Mouse (Mus musculus) forebrain, embryonic 11.5 days (tissue): ENCODE measurements around the gene Zscan26. TPM values are rescaled to one million over a fixed set of nuclear protein-coding genes. Genes with fewer than 3 reads are reported as not detected.
A peak's percentile ranks its signal among the peaks of the same experiment; 100 is the strongest.

Source experiments
- ATAC-seq: fragments of 200-750 bp; cut with Nextera tagmentation; replicated peaks from 2 replicates; pipeline ENCODE4 v1.8.0; 2017; ENCODE audit warnings: moderate TSS enrichment; ENCODE audit not compliant: low FRiP score
- DNase-seq: peaks from one replicate; pipeline ENCODE4 v3.0.0-alpha.2; 2017; ENCODE audit warnings: low spot score
- H3K27ac ChIP-seq: fragments of 300-500 bp; sonication (generic); 2 replicates; pipeline ENCODE4 v1.5.1; 2014; ENCODE audit warnings: low read depth, low read length
- H3K27me3 ChIP-seq: fragments of 300-500 bp; sonication (generic); 2 replicates; pipeline ENCODE4 v1.6.1; 2014; ENCODE audit warnings: mild to moderate bottlenecking, low read length, mixed read lengths; ENCODE audit not compliant: control insufficient read depth, insufficient read depth
- H3K36me3 ChIP-seq: fragments of 300-500 bp; sonication (generic); 2 replicates; pipeline ENCODE4 v1.6.1; 2014; ENCODE audit warnings: mild to moderate bottlenecking, low read length, moderate library complexity, mixed read lengths; ENCODE audit not compliant: control insufficient read depth, insufficient read depth
- H3K4me1 ChIP-seq: fragments of 300-500 bp; sonication (generic); replicated peaks from 2 replicates; pipeline ENCODE4 v1.6.1; 2014; ENCODE audit warnings: low read length, mixed read lengths; ENCODE audit not compliant: control insufficient read depth, insufficient read depth
- H3K4me2 ChIP-seq: fragments of 300-500 bp; sonication (generic); 2 replicates; pipeline ENCODE4 v1.6.1; 2014; ENCODE audit warnings: low read depth, mild to moderate bottlenecking, low read length, moderate library complexity, mixed read lengths; ENCODE audit not compliant: severe bottlenecking
- H3K4me3 ChIP-seq: fragments of 300-500 bp; sonication (generic); 2 replicates; pipeline ENCODE4 v1.5.1; 2014; ENCODE audit warnings: low read depth, low read length
- H3K9ac ChIP-seq: fragments of 300-500 bp; sonication (generic); 2 replicates; pipeline ENCODE4 v1.6.1; 2014; ENCODE audit warnings: low read length
- H3K9me3 ChIP-seq: fragments of 300-500 bp; sonication (generic); 2 replicates; pipeline ENCODE4 v1.6.1; 2016; ENCODE audit warnings: low read length, mixed read lengths; ENCODE audit not compliant: control insufficient read depth
- WGBS: fragments of 180-500 bp; shearing (Covaris S2); extraction: QIAGEN DNeasy Blood & Tissue Kit; methylation state at CpG from one replicate; pipeline ENCODE4 v1.1.7; 2014; 5-methylcytosine and 5-hydroxymethylcytosine counted together
- polyA plus RNA-seq: library from polyadenylated mRNA; unstranded; fragments of >200 nt; fragmentation: Nextera tagmentation; extraction: Ambion mirVana; gene quantifications from 2 replicates; pipeline ENCODE4 v1.2.1, GENCODE M21; 2014

Gene Zscan26
- polyA plus RNA-seq, 1 experiment from 2014 or later: 22.2 TPM

- 93% methylated on average over 9 of the region's 9 CpGs for WGBS
- DNase-seq (no peak), ATAC-seq (no peak)
- H3K36me3 ChIP-seq: no peaks in the 10 kb centered on the region; the same call in 1 of the 2 replicates
- H3K4me3 ChIP-seq: no peak overlapping the region
- no peak overlapping the region for H3K9ac ChIP-seq
- H3K27ac ChIP-seq: no peak overlapping the region
- no peaks in the 10 kb centered on the region for H3K9me3 ChIP-seq
- H3K4me1 ChIP-seq: no peaks in the 10 kb centered on the region
- H3K4me2 ChIP-seq: no peak overlapping the region
- no peaks in the 10 kb centered on the region for H3K27me3 ChIP-seq
These were observed 6.7 kb downstream of the Zscan26 start for GRCm38 (mm10) chr13:21446796-21447195.

- H3K4me2 ChIP-seq: peak overlapping the region; percentile 66
- ATAC-seq (peak; percentile 55), DNase-seq (no peak)
- WGBS: 12% methylated on average over 10 of the region's 10 CpGs
- peak overlapping the region; percentile 43 for H3K4me3 ChIP-seq
- H3K27me3 ChIP-seq: no peaks in the 10 kb centered on the region
- H3K9me3 ChIP-seq: no peaks in the 10 kb centered on the region
- H3K9ac ChIP-seq: peak overlapping the region; percentile 68
- H3K4me1 ChIP-seq: no peaks in the 10 kb centered on the region
- H3K27ac ChIP-seq: no peak overlapping the region
- H3K36me3 ChIP-seq: no peaks in the 10 kb centered on the region; the same call in 1 of the 2 replicates
These were observed 12.3 kb downstream of the Zscan26 start for GRCm38 (mm10) chr13:21441207-21441572.

GRCm38 (mm10) chr13:21440503-21441206, 12.9 kb downstream of the Zscan26 start, which contains the start of gene Pgbd1:
Pgbd1 (minus strand) TSS chr13:21441058.
- peak; percentile 93 for ATAC-seq

GRCm38 (mm10) chr13:21435476-21435875, 18.1 kb downstream of the Zscan26 start:
- Histone ChIP-seq H3K9ac (no peak overlapping the region), H3K27ac (no peak overlapping the region), H3K36me3 (no peaks in the 10 kb centered on the region), H3K9me3 (no peaks in the 10 kb centered on the region), H3K4me1 (no peaks in the 10 kb centered on the region), H3K4me2 (no peak overlapping the region), H3K4me3 (no peak overlapping the region), H3K27me3 (no peaks in the 10 kb centered on the region)
- DNase-seq (no peak), ATAC-seq (no peak)
- 84% methylated on average over 4 of the region's 4 CpGs for WGBS

More at GRCm38 (mm10) chr13:21440503-21441206, 12.9 kb downstream of the Zscan26 start, which contains the start of gene Pgbd1:
- H3K4me1 ChIP-seq: no peaks in the 10 kb centered on the region
- no peak within 1 kb of the TSS for H3K27ac ChIP-seq
- no peaks in the 10 kb centered on the region for H3K27me3 ChIP-seq
- H3K36me3 ChIP-seq: no peaks in the 10 kb centered on the region; the same call in 1 of the 2 replicates
- H3K4me3 ChIP-seq: peak within 1 kb of the TSS; percentile 43
- peak within 1 kb of the TSS; percentile 68 for H3K9ac ChIP-seq
- DNase-seq: peak; percentile 86
- H3K4me2 ChIP-seq: peak within 1 kb of the TSS; percentile 66
- no peaks in the 10 kb centered on the region for H3K9me3 ChIP-seq
- WGBS: under 1% methylated on average over 32 of the region's 32 CpGs

GRCm38 (mm10) chr13:21427631-21428030, 25.9 kb downstream of the Zscan26 start:
- no peak overlapping the region for H3K4me2 ChIP-seq
- H3K4me1 ChIP-seq: no peaks in the 10 kb centered on the region
- H3K27ac ChIP-seq: no peak overlapping the region
- DNase-seq (no peak), ATAC-seq (no peak)
- H3K9ac ChIP-seq: no peak overlapping the region
- H3K36me3 ChIP-seq: no peaks in the 10 kb centered on the region
- no peaks in the 10 kb centered on the region for H3K27me3 ChIP-seq
- H3K9me3 ChIP-seq: no peaks in the 10 kb centered on the region
- no peak overlapping the region for H3K4me3 ChIP-seq
- WGBS: 97% methylated on average over 1 of the region's 1 CpGs

- no peak overlapping the region for H3K4me2 ChIP-seq
- DNase-seq: no peak
These were observed 30.2 kb downstream of the Zscan26 start for GRCm38 (mm10) chr13:21423301-21423700.

GRCm38 (mm10) chr13:21418865-21419264, 34.7 kb downstream of the Zscan26 start:
- H3K27ac ChIP-seq: no peak overlapping the region
- 68% methylated on average over 6 of the region's 6 CpGs for WGBS
- H3K9me3 ChIP-seq: no peaks in the 10 kb centered on the region
- no peak overlapping the region for H3K9ac ChIP-seq
- ATAC-seq (no peak), DNase-seq (no peak)
- no peak overlapping the region for H3K4me2 ChIP-seq
- H3K36me3 ChIP-seq: no peaks in the 10 kb centered on the region
- H3K4me3 ChIP-seq: no peak overlapping the region
- no peaks in the 10 kb centered on the region for H3K4me1 ChIP-seq
- H3K27me3 ChIP-seq: no peaks in the 10 kb centered on the region

More at GRCm38 (mm10) chr13:21423301-21423700, 30.2 kb downstream of the Zscan26 start:
- H3K36me3 ChIP-seq: no peaks in the 10 kb centered on the region
- H3K9me3 ChIP-seq: no peaks in the 10 kb centered on the region
- no peak for ATAC-seq
- 67% methylated on average over 5 of the region's 5 CpGs for WGBS
- no peak overlapping the region for H3K9ac ChIP-seq
- no peaks in the 10 kb centered on the region for H3K27me3 ChIP-seq
- no peaks in the 10 kb centered on the region for H3K4me1 ChIP-seq
- no peak overlapping the region for H3K27ac ChIP-seq
- H3K4me3 ChIP-seq: no peak overlapping the region

GRCm38 (mm10) chr13:21417298-21418010, 36.1 kb downstream of the Zscan26 start:
- WGBS: 83% methylated on average over 6 of the region's 6 CpGs
- no peak overlapping the region for H3K4me3 ChIP-seq
- no peak for ATAC-seq

More at GRCm38 (mm10) chr13:21417298-21418010, 36.1 kb downstream of the Zscan26 start:
- no peak overlapping the region for H3K9ac ChIP-seq
- no peaks in the 10 kb centered on the region for H3K36me3 ChIP-seq
- DNase-seq: no peak
- no peak overlapping the region for H3K4me2 ChIP-seq
- no peaks in the 10 kb centered on the region for H3K27me3 ChIP-seq
- no peak overlapping the region for H3K27ac ChIP-seq
- no peaks in the 10 kb centered on the region for H3K9me3 ChIP-seq
- no peaks in the 10 kb centered on the region for H3K4me1 ChIP-seq
